Mouse (Mus musculus): Measurements from ENCODE around the gene Gm10130. TPM values are rescaled to one million over a fixed set of nuclear protein-coding genes. Genes with fewer than 3 reads are reported as not detected.
"Not testable (repeated sequence)": the region's sequence is repeated elsewhere in the genome, so short reads cannot be mapped to it uniquely, and the experiment has no call there.

Gm10130 gene
- 3.1 and 4.8 TPM in 2 replicates for polyA plus RNA-seq (2015; fragmentation: Nextera tagmentation; extraction: Ambion mirVana)

DNA sequence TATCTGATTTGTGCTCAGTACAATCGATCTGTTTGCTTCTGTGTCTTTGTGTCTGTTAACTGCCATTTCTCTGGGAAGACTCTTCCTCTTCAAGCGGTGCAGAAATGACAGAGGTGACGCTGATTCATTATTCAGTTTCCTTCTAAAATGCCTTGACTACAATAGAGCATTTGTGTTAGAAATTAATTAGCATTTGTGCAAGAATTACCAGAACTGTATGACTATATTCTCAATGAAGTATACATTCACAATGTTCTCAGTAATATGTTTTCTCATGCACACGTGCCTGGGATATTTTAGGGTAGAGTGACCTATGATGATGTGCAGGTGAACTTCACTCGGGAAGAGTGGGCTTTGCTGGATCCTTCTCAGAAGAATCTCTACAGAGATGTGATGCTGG lies at the start of gene Gm10130:
Gene Gm10130 (plus strand): TSS at position 301 of the 400 bp plus-strand sequence.
- Histone ChIP-seq H3K4me1 (no peaks in the 10 kb centered on the region), H3K4me2 (no peak within 1 kb of the TSS), H3K9ac (no peak within 1 kb of the TSS), H3K27me3 (replicated peaks) (no peaks in the 10 kb centered on the region), H3K9me3 (no peaks in the 10 kb centered on the region), H3K36me3 (peaks cover 23% of the 10 kb centered on the region), H3K4me3 (replicated peaks) (no peak within 1 kb of the TSS), H3K27ac (no peak within 1 kb of the TSS)
- 95% methylated on average over 5 of the region's 5 CpGs for WGBS
- no peak for ATAC-seq (ENCODE audit: insufficient read depth, low FRiP score, low read depth)

DNA sequence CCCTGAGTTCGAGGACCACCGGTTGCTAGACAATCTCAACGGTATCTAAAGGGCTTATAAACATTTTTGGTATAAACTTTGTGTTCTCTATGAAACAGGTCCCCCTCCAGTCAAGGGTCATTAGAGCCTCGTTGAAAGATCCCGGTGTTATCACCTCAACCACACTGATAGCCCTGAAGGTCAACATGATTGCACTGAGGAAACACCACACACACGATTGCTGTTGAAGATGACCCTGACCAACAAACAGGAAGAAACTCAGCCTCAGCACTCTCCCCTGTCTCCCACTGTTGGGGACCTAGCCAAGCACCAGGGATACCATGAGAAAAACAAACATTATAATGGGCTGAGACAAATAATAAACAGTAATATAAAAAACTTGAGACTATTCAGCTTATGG lies 29.8 kb upstream of the Gm10130 start:
- Histone ChIP-seq H3K27me3 (replicated peaks) (no peaks in the 10 kb centered on the region), H3K27ac (no peak overlapping the region), H3K9ac (no peak overlapping the region), H3K4me1 (no peaks in the 10 kb centered on the region), H3K36me3 (no peaks in the 10 kb centered on the region), H3K9me3 (no peaks in the 10 kb centered on the region), H3K4me2 (no peak overlapping the region), H3K4me3 (replicated peaks) (no peak overlapping the region)
- no peak for ATAC-seq (ENCODE audit: insufficient read depth, low FRiP score, low read depth)
- 72% methylated on average over 6 of the region's 6 CpGs for WGBS

DNA sequence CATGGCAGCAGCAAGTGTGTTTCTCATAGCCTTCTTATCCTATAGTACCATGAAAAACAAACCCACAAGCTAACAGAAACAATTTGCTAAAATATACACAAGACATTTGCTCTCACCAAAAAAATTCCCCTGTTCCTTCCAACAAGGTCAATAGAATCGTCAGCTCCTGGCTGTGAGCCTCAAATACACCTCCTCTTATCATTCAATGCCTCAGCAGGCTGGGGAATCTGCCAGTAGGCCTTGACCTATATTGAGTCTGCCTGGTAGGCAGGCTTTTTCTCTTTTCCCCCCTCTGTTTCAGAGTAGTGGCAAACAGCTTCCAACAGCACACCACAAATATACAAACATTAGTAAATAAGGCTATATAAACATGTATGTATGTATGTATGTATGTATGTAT lies 24.4 kb upstream of the Gm10130 start:
- WGBS: 36% methylated on average over 1 of the region's 1 CpGs
- H3K9ac ChIP-seq: no peak overlapping the region
- H3K36me3 ChIP-seq: no peaks in the 10 kb centered on the region
- no peaks in the 10 kb centered on the region for H3K4me1 ChIP-seq
- H3K9me3 ChIP-seq: no peaks in the 10 kb centered on the region
- no peak overlapping the region for H3K4me2 ChIP-seq
- no peak for ATAC-seq (ENCODE audit: insufficient read depth, low FRiP score, low read depth)
- no peaks in the 10 kb centered on the region for H3K27me3 ChIP-seq (replicated peaks)
- H3K27ac ChIP-seq: no peak overlapping the region
- no peak overlapping the region for H3K4me3 ChIP-seq (replicated peaks)

DNA sequence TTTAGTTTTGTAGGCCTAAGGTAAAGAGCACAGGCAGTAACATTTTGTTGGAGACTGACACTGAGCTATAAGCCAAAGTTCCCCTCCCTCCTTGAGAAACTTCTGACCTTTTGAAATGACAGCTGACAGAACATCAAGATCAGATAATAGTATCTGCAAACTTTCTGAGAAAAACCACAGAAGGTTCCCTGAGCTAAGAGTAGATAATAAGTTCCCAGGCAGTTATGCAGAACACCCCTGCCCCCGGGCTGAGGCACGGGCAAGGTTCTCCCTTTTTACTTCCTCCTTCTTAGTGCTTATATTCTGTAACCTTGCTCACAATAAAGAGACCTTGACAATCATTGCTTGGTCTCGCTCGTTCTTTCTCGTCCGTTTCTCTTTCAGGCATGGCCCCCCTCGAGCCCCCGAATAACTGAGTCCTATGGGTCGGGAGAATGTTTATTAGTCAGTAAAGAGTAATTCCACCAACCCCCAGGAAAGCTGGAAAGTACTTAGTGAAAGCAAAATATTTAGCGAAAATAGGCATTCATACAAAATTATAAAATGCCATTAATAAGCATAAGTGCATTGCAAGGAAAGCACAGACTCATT lies 16.2 kb upstream of the Gm10130 start:
- WGBS: 83% methylated on average over 10 of the region's 10 CpGs

DNA sequence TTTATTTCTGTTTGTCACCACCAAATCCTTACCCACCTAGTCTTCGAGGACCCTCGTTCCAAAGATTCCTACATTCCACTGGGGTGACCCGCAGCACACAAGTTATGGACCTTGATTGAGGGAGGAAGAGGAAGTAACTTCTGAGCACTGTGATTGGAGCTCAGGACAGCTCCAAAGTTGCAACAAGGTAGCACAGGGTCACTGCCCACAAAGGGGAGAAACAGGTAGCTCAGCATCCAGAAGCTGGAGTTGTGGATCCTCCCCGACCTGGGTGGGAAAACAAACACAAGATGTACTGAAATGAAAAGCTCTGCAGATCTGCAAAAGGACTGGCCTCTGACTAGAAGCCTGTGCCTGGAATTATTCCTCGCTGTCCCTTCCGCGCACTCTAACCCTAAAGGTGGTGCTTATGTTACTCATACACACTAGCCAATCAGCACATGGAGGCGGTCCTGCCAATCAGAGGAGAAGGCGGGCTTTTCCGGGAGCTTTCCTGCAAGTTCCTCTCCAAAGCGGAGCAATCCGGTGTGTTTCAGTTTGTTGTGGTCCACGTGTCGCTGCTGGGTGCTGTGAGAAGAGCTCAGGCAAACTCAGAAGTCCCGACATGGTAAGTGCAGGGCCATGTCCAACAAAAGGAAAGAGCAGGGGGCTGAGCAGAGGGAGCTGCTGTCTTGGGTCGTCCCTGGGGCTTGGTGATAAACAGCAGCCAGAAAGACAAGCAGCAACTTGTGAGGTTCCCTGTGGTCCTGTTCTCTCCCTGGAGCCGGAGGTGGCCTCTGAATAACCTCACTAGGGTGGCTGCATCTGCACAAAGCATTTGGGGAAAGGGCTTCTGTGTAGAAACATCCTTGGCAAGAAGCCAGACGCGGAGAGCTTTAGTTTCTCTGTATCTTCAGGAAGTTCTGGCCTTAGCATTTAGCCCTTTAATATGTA lies 12.3 kb upstream of the Gm10130 start:
- WGBS: 8% methylated on average over 19 of the region's 19 CpGs
- Histone ChIP-seq H3K9ac (peak overlapping the region; percentile 22; the same call in 1 of the 2 replicates), H3K27ac (peak overlapping the region; percentile 65), H3K4me3 (replicated peaks) (peak overlapping the region; percentile 62), H3K4me2 (peak overlapping the region; percentile 69)
- H3K4me1 ChIP-seq; H3K9me3 ChIP-seq; H3K36me3 ChIP-seq; H3K27me3 ChIP-seq (replicated peaks): not testable (repeated sequence)
- peak; percentile 99 for ATAC-seq (ENCODE audit: insufficient read depth, low FRiP score, low read depth)

More for the DNA sequence above, 16.2 kb upstream of the Gm10130 start:
- Histone ChIP-seq H3K27me3 (replicated peaks) (no peaks in the 10 kb centered on the region), H3K9ac (no peak overlapping the region), H3K36me3 (no peaks in the 10 kb centered on the region), H3K9me3 (no peaks in the 10 kb centered on the region), H3K4me3 (replicated peaks) (no peak overlapping the region), H3K27ac (no peak overlapping the region), H3K4me2 (no peak overlapping the region), H3K4me1 (no peaks in the 10 kb centered on the region)
- ATAC-seq (ENCODE audit: insufficient read depth, low FRiP score, low read depth): no peak

DNA sequence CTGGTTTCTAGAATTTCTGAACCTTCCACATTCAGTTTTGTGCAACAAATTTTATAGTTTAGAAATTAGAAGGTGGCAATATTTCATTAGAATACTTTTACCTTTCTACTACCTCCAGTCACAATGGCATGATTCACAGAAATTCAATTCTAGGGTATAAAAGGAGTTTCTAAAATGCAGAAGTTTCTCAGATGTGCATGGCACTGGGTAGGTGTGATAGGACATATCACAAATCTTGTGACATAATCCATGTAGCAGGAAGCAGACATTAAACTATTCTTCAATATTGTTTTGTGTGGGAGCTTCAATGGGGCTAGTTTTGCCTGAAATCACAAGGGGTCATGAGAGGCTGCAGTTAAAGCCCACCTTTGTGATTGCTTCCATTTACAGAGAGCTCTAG lies 7.4 kb upstream of the Gm10130 start:
- H3K4me3 ChIP-seq (replicated peaks): no peak overlapping the region
- no peak overlapping the region for H3K9ac ChIP-seq
- H3K4me1 ChIP-seq: no peaks in the 10 kb centered on the region
- no peak for ATAC-seq (ENCODE audit: insufficient read depth, low FRiP score, low read depth)
- 0 out of 2 replicates have a peak, but pooled peaks cover 4% of the 10 kb centered on the region for H3K9me3 ChIP-seq
- no peak overlapping the region for H3K27ac ChIP-seq
- H3K4me2 ChIP-seq: no peak overlapping the region
- no peaks in the 10 kb centered on the region for H3K27me3 ChIP-seq (replicated peaks)
- peaks cover 18% of the 10 kb centered on the region; the same call in 1 of the 2 replicates for H3K36me3 ChIP-seq

DNA sequence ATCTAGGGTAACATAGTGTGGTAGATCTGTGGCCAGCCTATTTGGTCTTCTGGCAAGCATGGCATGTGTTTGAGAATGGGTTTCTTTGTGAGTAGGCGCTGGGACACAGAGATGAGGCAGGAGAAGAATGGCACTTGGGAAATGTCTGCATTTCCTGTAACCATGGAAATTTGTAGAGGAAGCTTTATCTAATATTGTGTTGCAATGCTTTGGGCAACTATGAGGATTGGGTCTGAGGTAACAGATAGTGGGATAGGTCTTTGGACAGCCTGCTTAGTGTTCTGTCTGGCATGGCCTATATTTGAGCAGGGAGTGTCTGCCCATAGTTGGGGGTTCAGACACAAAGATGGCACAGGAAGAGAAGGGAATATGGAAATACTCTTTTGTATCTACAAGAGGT lies 4.5 kb upstream of the Gm10130 start:
- Histone ChIP-seq H3K9me3 (0 out of 2 replicates have a peak, but pooled peaks cover 4% of the 10 kb centered on the region), H3K4me2 (no peak overlapping the region)
- no peak for ATAC-seq (ENCODE audit: insufficient read depth, low FRiP score, low read depth)

DNA sequence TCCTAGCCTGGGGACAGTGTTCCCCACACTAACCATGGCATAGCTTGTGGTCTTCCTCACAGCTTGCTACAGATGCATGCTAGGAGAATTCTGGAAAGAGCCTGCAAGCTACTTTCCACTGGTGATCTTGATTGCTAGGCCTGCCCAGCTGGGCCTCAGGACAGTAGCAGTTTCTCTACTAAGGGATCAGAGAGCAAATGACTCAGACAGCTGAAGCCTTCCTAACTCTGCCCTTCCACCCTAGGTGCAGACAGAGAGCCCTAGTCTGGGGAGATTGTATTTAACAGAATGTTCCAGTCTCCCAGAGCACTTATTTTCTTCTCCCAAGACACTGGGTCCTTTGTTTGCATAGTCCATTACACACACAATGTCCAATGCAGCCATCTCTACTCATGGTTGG lies 33.6 kb downstream of the Gm10130 start:
- H3K4me2 ChIP-seq; ATAC-seq (ENCODE audit: insufficient read depth, low FRiP score, low read depth); H3K27me3 ChIP-seq (replicated peaks); H3K9ac ChIP-seq; H3K9me3 ChIP-seq; H3K27ac ChIP-seq; H3K4me1 ChIP-seq; H3K4me3 ChIP-seq (replicated peaks); H3K36me3 ChIP-seq: not testable (repeated sequence)

More for the DNA sequence above, 4.5 kb upstream of the Gm10130 start:
- H3K9ac ChIP-seq: no peak overlapping the region
- peaks cover 23% of the 10 kb centered on the region for H3K36me3 ChIP-seq
- 100% methylated on average over 1 of the region's 1 CpGs for WGBS
- no peak overlapping the region for H3K27ac ChIP-seq
- no peaks in the 10 kb centered on the region for H3K27me3 ChIP-seq (replicated peaks)
- H3K4me3 ChIP-seq (replicated peaks): no peak overlapping the region
- H3K4me1 ChIP-seq: no peaks in the 10 kb centered on the region

DNA sequence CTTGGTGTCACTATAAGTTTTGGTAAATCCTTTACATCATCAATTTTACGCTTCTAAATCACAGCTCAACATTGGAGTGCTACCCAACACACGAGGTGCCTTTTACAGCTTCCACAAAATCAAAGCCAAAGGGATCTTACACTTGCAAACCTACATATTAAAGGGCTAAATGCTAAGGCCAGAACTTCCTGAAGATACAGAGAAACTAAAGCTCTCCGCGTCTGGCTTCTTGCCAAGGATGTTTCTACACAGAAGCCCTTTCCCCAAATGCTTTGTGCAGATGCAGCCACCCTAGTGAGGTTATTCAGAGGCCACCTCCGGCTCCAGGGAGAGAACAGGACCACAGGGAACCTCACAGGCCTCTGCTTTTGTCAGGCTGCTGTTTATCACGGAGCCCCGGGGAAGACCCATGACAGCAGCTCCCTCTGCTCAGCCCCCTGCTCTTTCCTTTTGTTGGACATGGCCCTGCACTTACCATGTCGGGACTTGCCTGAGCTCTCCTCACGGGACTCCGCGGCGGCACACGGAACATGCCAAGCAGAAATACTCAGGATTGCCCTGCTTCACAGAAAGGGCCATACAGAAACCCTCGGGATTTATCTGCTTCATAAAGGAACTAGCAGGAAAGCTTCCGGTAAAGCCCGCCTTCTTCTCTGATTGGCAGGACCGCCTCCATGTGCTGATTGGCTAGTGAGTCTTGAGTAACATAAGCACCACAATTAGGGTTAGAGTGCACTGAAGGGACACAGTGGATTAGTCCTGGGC lies 38.8 kb downstream of the Gm10130 start, which contains the start of gene 3300002I08Rik:
Gene 3300002I08Rik (minus strand): TSS at position 653 of the 765 bp plus-strand sequence.
- peak within 1 kb of the TSS; percentile 60 for H3K4me2 ChIP-seq
- not testable (repeated sequence) for H3K9me3 ChIP-seq; H3K4me1 ChIP-seq; H3K36me3 ChIP-seq; H3K27me3 ChIP-seq (replicated peaks)
- H3K27ac ChIP-seq: peak within 1 kb of the TSS; percentile 83
- 4% methylated on average over 17 of the region's 17 CpGs for WGBS
- H3K4me3 ChIP-seq (replicated peaks): peak within 1 kb of the TSS; percentile 59
- peak; percentile 98 for ATAC-seq (ENCODE audit: insufficient read depth, low FRiP score, low read depth)
- H3K9ac ChIP-seq: peak within 1 kb of the TSS; percentile 53

DNA sequence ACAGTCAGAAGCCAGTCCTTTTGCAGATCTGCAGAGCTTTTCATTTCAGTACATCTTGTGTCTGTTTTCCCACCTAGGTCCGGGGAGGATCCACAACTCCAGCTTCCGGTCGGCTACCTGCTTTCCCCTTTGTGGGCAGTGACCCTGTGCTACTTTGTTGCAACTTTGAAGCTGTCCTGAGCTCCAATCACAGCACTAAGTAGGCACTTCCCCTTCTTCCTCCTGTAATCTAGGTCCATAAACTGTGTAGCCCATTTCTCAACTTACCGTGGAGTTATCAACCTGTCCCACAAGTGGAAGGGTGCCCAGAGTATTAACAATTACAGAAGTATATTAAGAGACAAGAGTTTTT lies 39.4 kb downstream of the Gm10130 start:
- Histone ChIP-seq H3K27me3 (replicated peaks) (no peaks in the 10 kb centered on the region), H3K36me3 (no peaks in the 10 kb centered on the region), H3K4me2 (peak overlapping the region; percentile 60), H3K9ac (peak overlapping the region; percentile 6; the same call in 1 of the 2 replicates), H3K4me3 (replicated peaks) (peak overlapping the region; percentile 59), H3K4me1 (no peaks in the 10 kb centered on the region), H3K27ac (peak overlapping the region; percentile 83), H3K9me3 (no peaks in the 10 kb centered on the region)
- WGBS: 8% methylated on average over 4 of the region's 4 CpGs
- no peak for ATAC-seq (ENCODE audit: insufficient read depth, low FRiP score, low read depth)

DNA sequence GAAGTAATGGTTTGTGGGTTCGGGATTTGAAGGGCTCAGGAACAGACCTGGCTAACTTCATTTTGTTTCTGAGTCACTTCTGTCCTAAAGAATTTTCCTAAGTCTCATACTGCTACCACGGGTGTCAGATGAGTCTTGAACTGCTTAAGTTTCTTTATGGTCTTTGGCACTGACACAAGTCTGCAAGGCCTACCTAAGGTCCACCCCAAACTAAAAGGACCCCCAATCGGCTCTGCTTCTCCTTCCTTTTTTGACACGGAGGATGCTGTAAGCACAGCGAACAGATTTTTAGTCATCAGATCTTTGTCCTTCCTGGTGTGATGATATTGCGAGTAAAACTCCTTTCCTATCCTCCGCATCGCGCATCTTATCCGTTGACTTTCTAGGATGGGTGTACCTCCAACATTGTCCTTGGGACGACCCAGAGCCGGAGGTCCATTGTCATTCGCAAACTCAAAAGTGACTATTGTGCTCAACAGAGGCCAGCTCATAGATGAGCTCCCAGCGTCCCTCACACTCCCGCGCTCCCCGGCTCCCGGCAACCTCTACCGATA lies 62.1 kb downstream of the Gm10130 start:
- not testable (repeated sequence) for ATAC-seq (ENCODE audit: insufficient read depth, low FRiP score, low read depth); H3K9ac ChIP-seq; H3K4me3 ChIP-seq (replicated peaks); H3K4me1 ChIP-seq; H3K9me3 ChIP-seq; H3K27ac ChIP-seq; H3K27me3 ChIP-seq (replicated peaks); H3K4me2 ChIP-seq; H3K36me3 ChIP-seq
- WGBS: 94% methylated on average over 19 of the region's 19 CpGs
